Mouse (Mus musculus): Measurements from ENCODE around the gene Nostrin.

- TF ChIP-seq EP300 (IDR thresholded peaks at IDR 0.05; ENCODE audit: low read depth): no peak
- no peak for TF ChIP-seq CTCF (IDR thresholded peaks at IDR 0.05; ENCODE audit: low read depth)
Observed at GRCm38 (mm10) chr2:69118994-69119393, 16.6 kb upstream of the Nostrin start.

All from heart, postnatal 0 days (tissue).